Mouse (Mus musculus) kidney, adult 2 months (tissue): Measurements from ENCODE around the gene Wdr95. TPM values are rescaled to one million over a fixed set of nuclear protein-coding genes. Genes with fewer than 3 reads are reported as not detected.
"Not testable (repeated sequence)": the region's sequence is repeated elsewhere in the genome, so short reads cannot be mapped to it uniquely, and the experiment has no call there.

Source experiments
- DNase-seq: peaks from one replicate; pipeline ENCODE4 v3.0.0; 2021
- H3K27ac ChIP-seq: fragments of 200-500 bp; 2 replicates; pipeline ENCODE4 v1.5.1; 2012; ENCODE audit warnings: low read depth, low read length, control low read depth, inconsistent platforms; ENCODE audit not compliant: insufficient read depth
- H3K27me3 ChIP-seq: fragments of 200-500 bp; replicated peaks from 2 replicates; pipeline ENCODE4 v1.6.1; 2012; ENCODE audit warnings: mild to moderate bottlenecking, moderate library complexity, low read length, inconsistent platforms; ENCODE audit not compliant: control insufficient read depth, insufficient read depth
- H3K36me3 ChIP-seq: fragments of 200-500 bp; 2 replicates; pipeline ENCODE4 v1.6.1; 2012; ENCODE audit warnings: mild to moderate bottlenecking, moderate library complexity, low read length, inconsistent platforms; ENCODE audit not compliant: control insufficient read depth, insufficient read depth
- H3K4me1 ChIP-seq: fragments of 200-500 bp; 2 replicates; pipeline ENCODE4 v1.6.1; 2011; ENCODE audit warnings: low read length; ENCODE audit not compliant: control insufficient read depth, insufficient read depth
- H3K4me3 ChIP-seq: fragments of 200-500 bp; 2 replicates; pipeline ENCODE4 v1.5.1; 2011; ENCODE audit warnings: mild to moderate bottlenecking, low read depth, low read length, control low read depth; ENCODE audit not compliant: insufficient read depth
- CTCF ChIP-seq: fragments of 200-500 bp; conservative IDR thresholded peaks from 2 replicates; pipeline ENCODE4 v1.5.1; 2011; ENCODE audit warnings: low read depth, mild to moderate bottlenecking, control low read depth, low read length, moderate library complexity, mixed read lengths; ENCODE audit not compliant: insufficient read depth, insufficient read length
- POLR2A ChIP-seq: fragments of 200-500 bp; IDR thresholded peaks from one replicate; pipeline ENCODE4 v1.6.1; 2011; ENCODE audit warnings: low read depth, low read length, control low read depth
- WGBS: fragments of 180-500 bp; shearing (Covaris S2); methylation state at CpG from one replicate; pipeline ENCODE4 v1.1.7; 2018; 5-methylcytosine and 5-hydroxymethylcytosine counted together
- polyA plus RNA-seq: library from polyadenylated mRNA; depleted of rRNA; stranded (reverse); fragments of >200 nt; gene quantifications from 2 replicates; pipeline ENCODE4 v1.2.3, GENCODE M21; 2012

Gene Wdr95
- polyA plus RNA-seq, 1 experiment, result 0.03 TPM

- Histone ChIP-seq H3K27ac (no peak overlapping the region), H3K27me3 (no peaks in the 10 kb centered on the region), H3K4me3 (no peak overlapping the region), H3K4me1 (no peaks in the 10 kb centered on the region), H3K36me3 (no peaks in the 10 kb centered on the region)
- DNase-seq, result no peak
- no peak for TF ChIP-seq POLR2A
- no peak for TF ChIP-seq CTCF
- 87% methylated on average over 5 of the region's 5 CpGs for WGBS
Measured at GRCm38 (mm10) chr5:149520806-149521205, 7.7 kb upstream of the Wdr95 start.

- Histone ChIP-seq H3K36me3 (no peaks in the 10 kb centered on the region), H3K4me3 (no peak overlapping the region), H3K27me3 (no peaks in the 10 kb centered on the region), H3K4me1 (no peaks in the 10 kb centered on the region), H3K27ac (no peak overlapping the region)
- DNase-seq, result no peak
- WGBS, result 60% methylated on average over 6 of the region's 6 CpGs
- TF ChIP-seq CTCF (no peak), POLR2A (no peak)
Measured at GRCm38 (mm10) chr5:149523856-149524241, 4.6 kb upstream of the Wdr95 start.

GRCm38 (mm10) chr5:149524242-149524858 is 4.1 kb upstream of the Wdr95 start:
- H3K27ac ChIP-seq, result no peak overlapping the region

GRCm38 (mm10) chr5:149525055-149525785 is 3.3 kb upstream of the Wdr95 start:
- Histone ChIP-seq H3K36me3 (no peaks in the 10 kb centered on the region), H3K4me3 (no peak overlapping the region), H3K4me1 (no peaks in the 10 kb centered on the region), H3K27ac (no peak overlapping the region), H3K27me3 (no peaks in the 10 kb centered on the region)
- DNase-seq, result no peak
- WGBS, result 49% methylated on average over 6 of the region's 6 CpGs
- TF ChIP-seq POLR2A, result no peak
- TF ChIP-seq CTCF, result 0 out of 2 replicates have a peak, but pooled peaks have one; percentile 26

More at GRCm38 (mm10) chr5:149524242-149524858, 4.1 kb upstream of the Wdr95 start:
- peak; percentile 81 for DNase-seq
- Histone ChIP-seq H3K36me3 (no peaks in the 10 kb centered on the region), H3K4me3 (no peak overlapping the region), H3K27me3 (no peaks in the 10 kb centered on the region), H3K4me1 (no peaks in the 10 kb centered on the region)
- TF ChIP-seq POLR2A (no peak), CTCF (peak; percentile 93)
- 14% methylated on average over 16 of the region's 16 CpGs for WGBS

GRCm38 (mm10) chr5:149526467-149526951 is 2.0 kb upstream of the Wdr95 start:
- Histone ChIP-seq H3K27ac (peak overlapping the region; percentile 5; the same call in 1 of the 2 replicates), H3K27me3 (no peaks in the 10 kb centered on the region), H3K4me1 (no peaks in the 10 kb centered on the region), H3K4me3 (no peak overlapping the region), H3K36me3 (no peaks in the 10 kb centered on the region)
- peak; percentile 65 for DNase-seq
- TF ChIP-seq POLR2A, result no peak
- TF ChIP-seq CTCF, result no peak
- 31% methylated on average over 10 of the region's 10 CpGs for WGBS

GRCm38 (mm10) chr5:149527292-149527691 is 1.2 kb upstream of the Wdr95 start:
- not testable (repeated sequence) for DNase-seq, H3K4me3 ChIP-seq, H3K27me3 ChIP-seq, H3K36me3 ChIP-seq, H3K4me1 ChIP-seq, H3K27ac ChIP-seq
- WGBS, result 92% methylated on average over 4 of the region's 4 CpGs

GRCm38 (mm10) chr5:149533847-149534246 is 5.4 kb downstream of the Wdr95 start:
- WGBS, result 96% methylated on average over 2 of the region's 2 CpGs
- Histone ChIP-seq H3K27ac (no peak overlapping the region), H3K27me3 (no peaks in the 10 kb centered on the region), H3K36me3 (no peaks in the 10 kb centered on the region), H3K4me3 (no peak overlapping the region), H3K4me1 (no peaks in the 10 kb centered on the region)
- DNase-seq, result no peak
- TF ChIP-seq POLR2A, result no peak
- TF ChIP-seq CTCF, result no peak
